Mouse (Mus musculus): ENCODE data around the gene Defa33.
"Not testable (repeated sequence)": the region's sequence is repeated elsewhere in the genome, so short reads cannot be mapped to it uniquely, and the experiment has no call there.

Gene Defa33

DNA sequence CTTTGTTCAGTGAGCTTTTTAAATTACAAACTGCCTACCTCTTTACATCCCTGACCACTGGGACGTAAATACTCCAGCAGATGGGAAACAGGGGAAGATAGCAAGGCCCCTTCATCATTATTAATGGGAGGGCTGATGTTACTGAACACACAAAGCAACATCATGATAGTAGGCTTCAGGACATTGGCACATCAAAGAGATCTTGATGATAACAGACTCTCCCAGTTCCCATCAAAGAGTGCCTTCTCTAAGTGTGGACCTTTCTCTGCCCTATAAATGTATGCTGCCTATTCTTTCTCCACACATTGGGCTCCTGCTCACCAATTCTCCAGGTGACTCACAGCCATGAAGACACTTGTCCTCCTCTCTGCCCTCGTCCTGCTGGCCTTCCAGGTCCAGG lies at the start of gene Defa33:
TSS of gene Defa33 (plus strand) at position 301 of the 400 bp plus-strand sequence.
- not testable (repeated sequence) for DNase-seq (ENCODE audit: low read depth, low spot score)

DNA sequence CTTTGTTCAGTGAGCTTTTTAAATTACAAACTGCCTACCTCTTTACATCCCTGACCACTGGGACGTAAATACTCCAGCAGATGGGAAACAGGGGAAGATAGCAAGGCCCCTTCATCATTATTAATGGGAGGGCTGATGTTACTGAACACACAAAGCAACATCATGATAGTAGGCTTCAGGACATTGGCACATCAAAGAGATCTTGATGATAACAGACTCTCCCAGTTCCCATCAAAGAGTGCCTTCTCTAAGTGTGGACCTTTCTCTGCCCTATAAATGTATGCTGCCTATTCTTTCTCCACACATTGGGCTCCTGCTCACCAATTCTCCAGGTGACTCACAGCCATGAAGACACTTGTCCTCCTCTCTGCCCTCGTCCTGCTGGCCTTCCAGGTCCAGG lies 13.4 kb upstream of the Defa33 start, which contains the start of gene Defa2:
TSS of gene Defa2 (plus strand) at position 301 of the 400 bp plus-strand sequence.
- not testable (repeated sequence) for DNase-seq (ENCODE audit: low read depth, low spot score)

DNA sequence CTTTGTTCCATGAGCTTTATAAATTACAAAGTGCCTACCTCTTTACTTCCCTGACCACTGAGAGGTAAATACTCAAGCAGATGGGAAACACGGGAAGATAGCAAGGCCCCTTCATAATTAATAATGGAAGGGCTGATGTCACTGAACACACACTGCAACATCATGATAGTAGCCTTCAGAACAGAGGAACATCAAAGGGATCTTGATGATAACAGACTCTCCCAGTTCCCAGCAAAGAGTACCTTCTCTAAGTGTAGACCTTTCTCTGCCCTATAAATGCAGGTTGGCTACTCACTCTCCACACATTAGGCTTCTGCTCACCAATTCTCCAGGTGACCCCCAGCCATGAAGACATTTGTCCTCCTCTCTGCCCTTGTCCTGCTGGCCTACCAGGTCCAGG lies 35.5 kb downstream of the Defa33 start, which contains the start of gene Defa36:
TSS of gene Defa36 (plus strand) at position 301 of the 400 bp plus-strand sequence.
- not testable (repeated sequence) for DNase-seq (ENCODE audit: low read depth, low spot score)

Measured in 3T3-L1 (cell line).